Mouse (Mus musculus) thymus, postnatal 0 days (tissue): ENCODE measurements around the gene Snapc2. TPM values are rescaled to one million over a fixed set of nuclear protein-coding genes. Genes with fewer than 3 reads are reported as not detected.

Source experiments
- DNase-seq: peaks from one replicate; pipeline ENCODE4 v3.0.0-alpha.2; 2015; ENCODE audit warnings: low spot score
- polyA plus RNA-seq: library from polyadenylated mRNA; unstranded; fragments of >200 nt; fragmentation: Nextera tagmentation; extraction: Ambion mirVana; gene quantifications from 2 replicates; pipeline ENCODE4 v1.2.1, GENCODE M21; 2015

The Snapc2 gene
- polyA plus RNA-seq, 1 experiment from 2014 or later: 34.5 TPM

- DNase-seq: no peak
Observed at GRCm38 (mm10) chr8:4265160-4265914, 12.5 kb downstream of the Snapc2 start.

- peak; percentile 13 for DNase-seq
Observed at GRCm38 (mm10) chr8:4267627-4268026, 14.7 kb downstream of the Snapc2 start.

- DNase-seq: no peak
Observed at GRCm38 (mm10) chr8:4269609-4270008, 16.7 kb downstream of the Snapc2 start.

GRCm38 (mm10) chr8:4275275-4276110 is 22.6 kb downstream of the Snapc2 start, which contains the start of gene Timm44:
Gene Timm44, minus strand, starts transcription at chr8:4275913.
- DNase-seq: peak; percentile 93

GRCm38 (mm10) chr8:4276111-4276465 is 23.2 kb downstream of the Snapc2 start:
- DNase-seq: no peak

- no peak for DNase-seq
Observed at GRCm38 (mm10) chr8:4292738-4293137, 39.9 kb downstream of the Snapc2 start.

- no peak for DNase-seq
Observed at GRCm38 (mm10) chr8:4297822-4298221, 44.9 kb downstream of the Snapc2 start.

- DNase-seq: no peak
Observed at GRCm38 (mm10) chr8:4304124-4304547, 51.3 kb downstream of the Snapc2 start.

Other genes with a start within 250 kb of the Snapc2 start
- gene Cd209f, start 147.2 kb upstream of the Snapc2 start, polyA plus RNA-seq: 0.45 and 0.83 TPM in 2 replicates
- gene Cd209g, start 119.0 kb upstream of the Snapc2 start, polyA plus RNA-seq: 0.12 TPM in 1 of 2 replicates, not detected in the other
- gene Evi5l, start 86.5 kb upstream of the Snapc2 start, polyA plus RNA-seq: 18.1 and 22.5 TPM in 2 replicates
- 0.42 and 0.46 TPM in 2 replicates for gene Prr36, start 35.6 kb upstream of the Snapc2 start, polyA plus RNA-seq
- gene Lrrc8e, start 26.3 kb upstream of the Snapc2 start, polyA plus RNA-seq: 0.85 and 0.91 TPM in 2 replicates
- 33.3 and 35.4 TPM in 2 replicates for gene Map2k7, start 14.3 kb upstream of the Snapc2 start, polyA plus RNA-seq
- gene Gm49320, start 14.2 kb upstream of the Snapc2 start, polyA plus RNA-seq: 0.21 and 0.26 TPM in 2 replicates
- 2.3 and 4.0 TPM in 2 replicates for gene Tgfbr3l, start 4.9 kb upstream of the Snapc2 start, polyA plus RNA-seq
- 8.5 and 8.7 TPM in 2 replicates for gene Ctxn1, start 6.2 kb downstream of the Snapc2 start, polyA plus RNA-seq
- 49.3 and 50.6 TPM in 2 replicates for gene Timm44, start 22.8 kb downstream of the Snapc2 start, polyA plus RNA-seq
- gene Ccl25, start 72.1 kb downstream of the Snapc2 start, polyA plus RNA-seq: 811 and 840 TPM in 2 replicates
- gene Elavl1, start 72.3 kb downstream of the Snapc2 start, polyA plus RNA-seq: 209 and 236 TPM in 2 replicates
- gene Cers4, start 239.9 kb downstream of the Snapc2 start, polyA plus RNA-seq: 7.1 and 7.4 TPM in 2 replicates